Mouse (Mus musculus): Measurements from ENCODE around the gene Zdhhc14.

DNA sequence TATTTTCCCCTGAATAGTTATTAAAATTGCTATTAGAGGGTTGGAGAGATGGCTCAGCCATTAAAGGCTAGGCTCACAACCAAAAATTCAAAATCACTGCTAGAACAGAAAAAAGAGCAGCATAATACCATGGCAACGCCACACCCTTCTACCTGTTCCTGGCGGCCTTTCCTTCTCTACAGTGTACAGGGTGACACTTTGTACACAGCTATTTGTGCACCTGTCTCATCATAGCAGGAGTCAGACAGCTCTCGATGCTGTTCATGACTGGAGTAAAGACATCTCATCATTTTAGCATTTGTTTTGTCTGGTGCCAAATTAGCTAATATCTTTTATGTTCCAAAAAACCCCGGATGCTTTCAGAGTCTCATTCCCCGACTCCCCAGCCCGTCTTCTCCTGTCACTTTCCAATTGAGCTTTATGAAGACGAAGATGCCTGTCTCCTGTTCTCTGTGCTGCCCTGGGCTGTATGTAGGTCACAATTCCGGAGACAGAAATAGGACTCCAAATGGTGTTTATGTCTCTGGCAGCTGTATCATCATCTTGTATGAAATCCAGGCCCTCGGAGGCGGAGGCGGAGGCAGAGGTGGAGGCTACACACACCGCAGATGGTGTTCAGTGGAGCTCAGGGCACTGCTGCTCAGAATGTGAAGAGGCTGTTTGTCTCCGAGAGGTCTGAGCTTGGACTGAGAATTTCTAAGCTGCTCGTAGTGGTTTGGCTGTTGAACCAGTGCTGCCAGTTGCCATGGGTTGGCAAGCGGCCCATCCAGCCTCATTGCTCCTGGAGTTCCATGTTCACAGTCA lies 150.8 kb downstream of the Zdhhc14 start:
- TF ChIP-seq TCF12 (IDR thresholded peaks at IDR 0.05; ENCODE audit: low read depth, low read length) = no peak
- TF ChIP-seq ELF1 (IDR thresholded peaks at IDR 0.05; ENCODE audit: low read depth, low read length) = no peak
- no peak for TF ChIP-seq POLR2A (IDR thresholded peaks at IDR 0.05; ENCODE audit: low read depth, low read length)
- TF ChIP-seq EP300 (IDR thresholded peaks at IDR 0.05; ENCODE audit: low read length) = no peak
- TF ChIP-seq CTCF (conservative IDR thresholded peaks at IDR 0.05 in 1 of 2, IDR thresholded peaks at IDR 0.05 in 1 of 2; ENCODE audit: low read depth in 2 of 2, low read length in 2 of 2) = no peak
- no peak for TF ChIP-seq ZC3H11A (IDR thresholded peaks at IDR 0.05; ENCODE audit: low read depth, low read length)
- TF ChIP-seq CHD2 (IDR thresholded peaks at IDR 0.05; ENCODE audit: low read length) = no peak
- TF ChIP-seq MEF2A (IDR thresholded peaks at IDR 0.05; ENCODE audit: borderline replicate concordance, low read depth, low read length) = no peak
- no peak for TF ChIP-seq JUN (IDR thresholded peaks at IDR 0.05; ENCODE audit: insufficient read depth, low read depth, low read length)
- no peak for TF ChIP-seq SMC3 (IDR thresholded peaks at IDR 0.05; ENCODE audit: low read depth, low read length)
- TF ChIP-seq CHD1 (IDR thresholded peaks at IDR 0.05; ENCODE audit: low read depth, low read length) = no peak
- TF ChIP-seq HCFC1 (IDR thresholded peaks at IDR 0.05; ENCODE audit: low read depth, low read length) = no peak
- TF ChIP-seq UBTF (IDR thresholded peaks at IDR 0.05; ENCODE audit: low read depth, low read length) = no peak
- TF ChIP-seq ZMIZ1 (IDR thresholded peaks at IDR 0.05; ENCODE audit: low read depth, low read length) = no peak

Measured in CH12.LX (cell line).